Mouse (Mus musculus): ENCODE data around the gene Ddx56. TPM values are rescaled to one million over a fixed set of nuclear protein-coding genes. Genes with fewer than 3 reads are reported as not detected.
"Not testable (repeated sequence)": the region's sequence is repeated elsewhere in the genome, so short reads cannot be mapped to it uniquely, and the experiment has no call there.

Gene Ddx56
- polyA plus RNA-seq, 2 experiments, result 28.7 to 45.8 TPM

- Histone ChIP-seq H3K9ac (replicated peaks) (peak overlapping the region; percentile 70), H3K27ac (no peak overlapping the region), H3K36me3 (replicated peaks; ENCODE audit: control insufficient read depth, insufficient read depth, low read depth) (peaks cover 47% of the 10 kb centered on the region), H3K9me3 (ENCODE audit: control insufficient read depth, low read length) (no peaks in the 10 kb centered on the region), H3K27me3 (ENCODE audit: control insufficient read depth, insufficient read depth, low read length) (no peaks in the 10 kb centered on the region), H3K4me3 (ENCODE audit: insufficient read depth in 1 of 2, low read depth in 2 of 2, low read length in 2 of 2) (peak overlapping the region; percentile 68 to 77), H3K4me2 (ENCODE audit: low read depth) (peak overlapping the region; percentile 88), H3K4me1 (replicated peaks; ENCODE audit: control insufficient read depth in 2 of 2, insufficient read depth in 2 of 2, low read length in 1 of 2) (peaks cover 0 to 9% of the 10 kb centered on the region in 2 experiments; a peak in 3 of 4 replicates)
- TF ChIP-seq EP300 (IDR thresholded peaks at IDR 0.05; ENCODE audit: low read depth) (no peak), CTCF (IDR thresholded peaks at IDR 0.05; ENCODE audit: low read depth) (no peak)
- 51% methylated on average over 9 of the region's 9 CpGs for WGBS (ENCODE audit: insufficient replicate concordance)
- ATAC-seq (ENCODE audit: insufficient read depth) (no peak), DNase-seq (ENCODE audit: low read depth in 3 of 3, low spot score in 3 of 3) (no peak)
Observed at GRCm38 (mm10) chr11:6266621-6267020, 951 bp downstream of the Ddx56 start.

- H3K4me2 ChIP-seq (ENCODE audit: low read depth), result no peak overlapping the region
- H3K27ac ChIP-seq, result no peak overlapping the region
- ATAC-seq (ENCODE audit: insufficient read depth) (no peak), DNase-seq (ENCODE audit: low read depth in 3 of 3, low spot score in 3 of 3) (peak in 2 of 3 experiments; percentile 40 to 41)
- 71% methylated on average over 10 of the region's 10 CpGs for WGBS (ENCODE audit: insufficient replicate concordance)
- no peaks in the 10 kb centered on the region for H3K27me3 ChIP-seq (ENCODE audit: control insufficient read depth, insufficient read depth, low read length)
- peaks cover 62% of the 10 kb centered on the region for H3K36me3 ChIP-seq (replicated peaks; ENCODE audit: control insufficient read depth, insufficient read depth, low read depth)
- TF ChIP-seq CTCF (IDR thresholded peaks at IDR 0.05; ENCODE audit: low read depth) (peak; percentile 99), EP300 (IDR thresholded peaks at IDR 0.05; ENCODE audit: low read depth) (no peak)
- H3K9me3 ChIP-seq (ENCODE audit: control insufficient read depth, low read length), result no peaks in the 10 kb centered on the region
- no peak overlapping the region for H3K4me3 ChIP-seq (ENCODE audit: insufficient read depth in 1 of 2, low read depth in 2 of 2, low read length in 2 of 2)
- peaks cover 0 to 1% of the 10 kb centered on the region in 2 experiments; a peak in 1 of 4 replicates for H3K4me1 ChIP-seq (replicated peaks; ENCODE audit: control insufficient read depth in 2 of 2, insufficient read depth in 2 of 2, low read length in 1 of 2)
- H3K9ac ChIP-seq (replicated peaks), result no peak overlapping the region
Observed at GRCm38 (mm10) chr11:6261434-6262082, 6.0 kb downstream of the Ddx56 start.

GRCm38 (mm10) chr11:6259413-6259812 is 8.2 kb downstream of the Ddx56 start:
- H3K4me3 ChIP-seq (ENCODE audit: insufficient read depth in 1 of 2, low read depth in 2 of 2, low read length in 2 of 2), result no peak overlapping the region
- 78% methylated on average over 7 of the region's 7 CpGs for WGBS (ENCODE audit: insufficient replicate concordance)
- no peak overlapping the region for H3K27ac ChIP-seq
- no peak for DNase-seq (ENCODE audit: low read depth in 3 of 3, low spot score in 3 of 3)
- no peak for ATAC-seq (ENCODE audit: insufficient read depth)
- no peak overlapping the region for H3K4me2 ChIP-seq (ENCODE audit: low read depth)
- H3K36me3 ChIP-seq (replicated peaks; ENCODE audit: control insufficient read depth, insufficient read depth, low read depth), result peaks cover 51% of the 10 kb centered on the region
- no peaks in the 10 kb centered on the region for H3K9me3 ChIP-seq (ENCODE audit: control insufficient read depth, low read length)
- TF ChIP-seq CTCF (IDR thresholded peaks at IDR 0.05; ENCODE audit: low read depth) (no peak), EP300 (IDR thresholded peaks at IDR 0.05; ENCODE audit: low read depth) (no peak)
- no peaks in the 10 kb centered on the region for H3K27me3 ChIP-seq (ENCODE audit: control insufficient read depth, insufficient read depth, low read length)
- no peaks in the 10 kb centered on the region for H3K4me1 ChIP-seq (replicated peaks; ENCODE audit: control insufficient read depth in 2 of 2, insufficient read depth in 2 of 2, low read length in 1 of 2)
- H3K9ac ChIP-seq (replicated peaks), result no peak overlapping the region

GRCm38 (mm10) chr11:6256490-6257072 is 11.0 kb downstream of the Ddx56 start:
- Histone ChIP-seq H3K4me1 (replicated peaks; ENCODE audit: control insufficient read depth in 2 of 2, insufficient read depth in 2 of 2, low read length in 1 of 2) (no peaks in the 10 kb centered on the region), H3K4me3 (ENCODE audit: insufficient read depth in 1 of 2, low read depth in 2 of 2, low read length in 2 of 2) (no peak overlapping the region), H3K4me2 (ENCODE audit: low read depth) (no peak overlapping the region), H3K27me3 (ENCODE audit: control insufficient read depth, insufficient read depth, low read length) (no peaks in the 10 kb centered on the region), H3K36me3 (replicated peaks; ENCODE audit: control insufficient read depth, insufficient read depth, low read depth) (peaks cover 24% of the 10 kb centered on the region), H3K9ac (replicated peaks) (no peak overlapping the region), H3K9me3 (ENCODE audit: control insufficient read depth, low read length) (no peaks in the 10 kb centered on the region), H3K27ac (no peak overlapping the region)
- ATAC-seq (ENCODE audit: insufficient read depth), result peak; percentile 29; the same call in 1 of the 2 replicates
- no peak for DNase-seq (ENCODE audit: low read depth in 3 of 3, low spot score in 3 of 3)
- WGBS (ENCODE audit: insufficient replicate concordance), result 56% methylated on average over 6 of the region's 6 CpGs
- TF ChIP-seq EP300 (IDR thresholded peaks at IDR 0.05; ENCODE audit: low read depth), result no peak
- TF ChIP-seq CTCF (IDR thresholded peaks at IDR 0.05; ENCODE audit: low read depth), result no peak

GRCm38 (mm10) chr11:6254602-6255001 is 13.0 kb downstream of the Ddx56 start:
- WGBS (ENCODE audit: insufficient replicate concordance), result 67% methylated on average over 2 of the region's 2 CpGs
- not testable (repeated sequence) for H3K36me3 ChIP-seq (replicated peaks; ENCODE audit: control insufficient read depth, insufficient read depth, low read depth); H3K4me2 ChIP-seq (ENCODE audit: low read depth); H3K9me3 ChIP-seq (ENCODE audit: control insufficient read depth, low read length); ATAC-seq (ENCODE audit: insufficient read depth); H3K4me3 ChIP-seq (ENCODE audit: insufficient read depth in 1 of 2, low read depth in 2 of 2, low read length in 2 of 2); H3K4me1 ChIP-seq (replicated peaks; ENCODE audit: control insufficient read depth in 2 of 2, insufficient read depth in 2 of 2, low read length in 1 of 2); H3K9ac ChIP-seq (replicated peaks); H3K27ac ChIP-seq; DNase-seq (ENCODE audit: low read depth in 3 of 3, low spot score in 3 of 3); H3K27me3 ChIP-seq (ENCODE audit: control insufficient read depth, insufficient read depth, low read length)
